Mouse (Mus musculus): ENCODE results near the gene Ctsh.
A peak's percentile ranks its signal among the peaks of the same experiment; 100 is the strongest.

The Ctsh gene

DNA sequence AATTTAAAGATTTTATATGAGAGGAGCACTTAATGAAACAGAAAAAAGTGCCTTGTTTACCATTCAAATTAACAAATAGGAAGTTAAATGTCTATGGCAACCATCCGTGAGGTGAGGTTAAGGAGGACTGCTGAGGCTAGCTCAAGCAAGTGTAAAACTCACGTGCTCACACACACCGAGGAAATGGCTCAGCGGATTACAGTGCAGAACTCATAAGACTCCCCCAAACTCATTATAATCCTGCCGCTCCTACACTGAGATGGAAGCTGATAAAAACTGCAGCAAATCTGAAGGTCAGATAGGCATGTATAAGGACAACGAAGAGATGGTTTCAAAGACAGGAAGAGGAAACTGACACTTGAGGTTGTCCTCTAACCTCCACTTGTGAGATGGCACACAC, 55.4 kb downstream of the Ctsh start:
- DNase-seq (ENCODE audit: low spot score in 2 of 2) = no peak

DNA sequence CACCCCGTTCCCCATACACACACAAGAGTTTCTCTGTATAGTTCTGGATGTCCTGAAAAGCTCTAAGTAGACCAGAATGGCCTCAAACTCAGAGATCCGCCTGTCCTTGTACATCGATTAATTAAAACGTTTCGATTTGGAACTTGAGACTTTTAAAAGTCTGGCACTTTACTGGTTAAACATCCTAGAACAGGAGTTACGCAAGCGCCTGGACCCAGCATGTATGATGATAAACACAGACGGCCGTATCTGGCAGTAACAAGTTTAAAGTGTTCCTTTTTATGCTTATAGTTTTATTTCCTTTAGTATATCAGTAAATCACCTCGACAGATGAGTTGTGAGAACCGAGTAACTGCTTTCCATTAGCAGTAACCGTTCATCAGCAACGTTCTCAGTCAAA, 59.2 kb downstream of the Ctsh start:
- no peak for DNase-seq (ENCODE audit: low spot score in 2 of 2)

DNA sequence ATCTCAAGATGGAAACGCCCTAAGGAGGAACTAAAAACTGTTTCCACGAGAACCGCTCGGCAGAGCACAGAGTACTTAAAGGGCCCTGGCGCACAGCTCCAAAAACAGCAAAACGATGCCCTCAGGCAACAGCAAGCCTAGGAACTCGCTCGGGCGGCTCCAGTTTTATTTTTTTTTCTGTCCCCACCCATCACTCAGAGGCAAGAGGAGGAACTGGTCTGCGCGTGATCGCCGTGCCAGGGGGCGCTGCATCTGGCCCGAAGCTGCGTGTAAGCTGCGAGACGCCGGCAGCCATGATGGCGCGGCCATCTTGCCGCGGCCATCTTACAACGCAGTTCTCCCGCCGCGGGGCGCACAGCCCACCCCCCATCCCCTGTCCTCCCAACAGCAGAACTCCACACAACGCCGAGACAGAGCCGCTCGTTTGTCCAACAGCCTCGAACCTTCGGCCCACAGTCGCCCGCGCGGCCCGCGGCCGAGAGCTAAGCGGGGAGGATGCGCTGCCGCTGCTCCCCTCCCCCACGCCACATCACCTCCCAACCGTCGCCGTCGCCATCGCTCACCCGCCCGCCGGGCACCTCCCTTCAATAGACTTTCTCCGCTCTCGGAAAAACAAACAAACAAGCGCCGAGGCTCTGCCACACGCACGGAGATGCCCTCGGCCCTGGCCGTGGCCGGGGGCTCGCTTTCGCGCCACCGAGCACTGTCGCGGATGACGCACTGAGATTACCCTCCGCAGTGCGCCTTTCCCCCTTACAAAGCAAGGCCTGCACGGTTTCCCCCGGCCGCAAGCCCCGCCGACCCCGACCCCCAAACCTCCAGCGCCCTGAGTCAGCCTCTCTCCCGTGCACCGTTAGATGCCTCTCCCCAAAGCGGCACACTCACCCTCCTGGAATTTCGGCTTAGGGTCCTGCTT, 60.0 kb downstream of the Ctsh start:
- peak; percentile 87 to 94 for DNase-seq (ENCODE audit: low spot score in 2 of 2)

DNA sequence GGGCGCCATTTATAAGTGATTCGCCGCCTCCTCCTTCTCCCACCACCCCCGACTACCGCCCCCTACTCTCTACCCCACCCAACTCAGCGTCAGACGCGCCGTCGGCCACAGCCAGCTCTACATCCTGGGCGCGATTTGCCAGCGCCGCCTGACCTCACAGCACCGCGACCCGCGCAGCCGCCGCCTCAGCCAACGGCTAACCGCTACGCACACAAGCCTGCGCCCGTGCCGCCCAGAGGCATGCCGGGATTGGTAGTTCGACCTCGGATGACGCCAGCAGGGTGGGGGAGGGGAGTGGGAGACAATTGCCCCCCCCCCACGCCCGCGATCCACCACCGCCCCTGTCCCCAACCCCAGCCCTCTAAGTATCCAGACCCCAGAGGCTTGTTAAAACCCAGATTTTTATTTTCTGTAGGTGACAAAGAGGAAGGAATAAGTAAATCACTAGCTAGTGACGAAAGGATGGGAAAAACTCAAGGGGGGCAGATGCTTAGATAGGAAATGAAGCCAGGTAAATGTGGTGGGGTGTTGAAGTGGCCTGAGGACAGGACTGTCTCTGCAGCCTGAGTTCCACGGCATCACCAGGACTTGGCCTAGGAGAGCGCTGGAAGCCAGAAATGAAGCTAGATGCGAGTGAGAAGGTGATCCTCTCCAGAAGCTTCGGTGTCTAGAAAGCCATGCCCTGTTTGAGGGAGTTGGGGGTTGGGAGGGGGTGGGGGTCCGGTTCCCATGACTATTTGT, 60.8 kb downstream of the Ctsh start, which contains the start of gene Morf4l1:
Gene Morf4l1, minus strand, starts transcription at position 208 of the 741 bp plus-strand sequence.
- peak; percentile 92 to 95 for DNase-seq (ENCODE audit: low spot score in 2 of 2)

GRCm38 (mm10) chr9:90115308-90115700, 61.4 kb downstream of the Ctsh start:
- DNase-seq (ENCODE audit: low spot score in 2 of 2) = no peak

DNA sequence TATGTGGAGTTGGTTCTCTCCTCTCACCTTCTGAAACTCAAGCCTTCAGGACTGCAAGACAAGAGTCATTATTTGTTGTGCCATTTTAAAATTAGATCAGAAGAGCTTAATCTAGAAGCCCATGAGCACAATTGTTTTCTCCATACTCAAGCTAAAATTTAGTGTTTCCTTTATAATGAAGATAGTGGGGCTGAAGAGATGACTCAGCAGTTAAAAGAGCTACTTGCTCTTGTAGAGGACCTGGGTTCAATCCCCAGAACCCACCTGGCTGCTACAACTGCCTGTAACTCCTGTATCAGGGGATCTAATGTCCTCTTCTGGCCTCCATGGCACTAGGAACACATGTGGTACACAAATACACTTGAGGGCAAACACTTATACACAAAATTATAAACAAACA, 63.3 kb downstream of the Ctsh start:
- no peak for DNase-seq (ENCODE audit: low spot score in 2 of 2)

GRCm38 (mm10) chr9:90122246-90122740, 68.3 kb downstream of the Ctsh start:
- no peak for DNase-seq (ENCODE audit: low spot score in 2 of 2)

DNA sequence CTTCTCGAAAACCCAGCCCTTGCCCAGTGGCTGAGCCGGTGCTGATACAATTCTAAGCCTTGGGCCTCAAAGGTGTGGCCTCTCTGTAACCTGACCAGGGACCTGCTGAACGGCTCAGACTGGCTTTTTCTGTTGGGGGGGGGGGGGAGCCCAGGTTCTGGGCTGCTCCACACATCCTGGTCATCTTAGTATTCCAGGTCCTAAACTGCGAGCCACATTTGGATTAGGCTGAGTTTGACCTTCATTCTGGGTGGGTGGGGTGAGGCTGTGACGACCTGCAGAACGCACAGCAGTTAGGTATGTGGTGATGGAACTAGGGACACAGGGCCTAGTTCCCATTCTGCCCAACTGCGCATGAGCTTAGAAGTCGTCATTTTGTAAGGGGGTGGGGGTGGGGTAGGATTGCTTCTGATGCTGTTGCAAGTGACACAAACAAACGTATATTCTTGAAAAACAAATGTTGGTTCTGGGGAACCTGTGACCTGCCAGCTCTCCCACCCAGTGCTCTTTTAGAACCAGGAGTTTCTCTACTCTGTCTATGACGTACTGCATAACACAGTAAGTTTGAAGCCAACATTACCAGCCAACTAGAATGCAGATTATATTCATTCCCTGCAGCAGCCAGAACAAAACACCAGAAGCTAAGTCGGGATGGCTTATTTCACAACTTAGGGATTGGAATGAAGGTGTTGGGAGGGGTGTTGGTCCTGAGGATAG, 70.4 kb downstream of the Ctsh start:
- DNase-seq (ENCODE audit: low spot score in 2 of 2) = no peak

- DNase-seq (ENCODE audit: low spot score in 2 of 2) = no peak
Measured at GRCm38 (mm10) chr9:90124873-90125245, 70.9 kb downstream of the Ctsh start.

Data from natural killer cell, adult 2 months (primary cell).